Mouse (Mus musculus): Measurements from ENCODE around the gene Vmn1r90.
"Not testable (repeated sequence)": the region's sequence is repeated elsewhere in the genome, so short reads cannot be mapped to it uniquely, and the experiment has no call there.

The Vmn1r90 gene

GRCm38 (mm10) chr7:14563406-14563805 lies at the start of gene Vmn1r90:
TSS of gene Vmn1r90 (minus strand) at chr7:14563506.
- no peak for DNase-seq

- DNase-seq = not testable (repeated sequence)
These were observed 29.7 kb upstream of the Vmn1r90 start for GRCm38 (mm10) chr7:14593009-14593408.

DNA sequence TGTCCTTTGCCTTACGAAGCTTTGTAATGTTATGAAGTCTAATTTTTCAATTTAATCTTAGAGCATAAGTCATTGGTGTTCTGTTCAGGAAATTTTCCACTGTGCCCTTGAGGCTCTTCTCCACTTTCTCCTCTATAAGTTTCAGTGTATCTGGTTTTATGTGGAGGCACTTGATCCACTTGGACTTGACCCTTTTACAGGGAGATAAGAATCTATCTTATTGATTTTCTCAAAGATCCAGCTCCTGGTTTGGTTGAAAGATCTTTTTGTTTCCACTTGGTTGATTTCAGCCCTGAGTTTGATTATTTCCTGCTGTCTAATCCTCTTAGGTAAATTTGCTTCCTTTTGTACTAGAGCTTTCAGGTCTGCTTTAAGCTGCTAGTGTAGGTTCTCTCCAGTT lies 11.0 kb downstream of the Vmn1r90 start:
- no peak for DNase-seq

GRCm38 (mm10) chr7:14525280-14525679 lies 38.0 kb downstream of the Vmn1r90 start:
- DNase-seq = no peak

DNA sequence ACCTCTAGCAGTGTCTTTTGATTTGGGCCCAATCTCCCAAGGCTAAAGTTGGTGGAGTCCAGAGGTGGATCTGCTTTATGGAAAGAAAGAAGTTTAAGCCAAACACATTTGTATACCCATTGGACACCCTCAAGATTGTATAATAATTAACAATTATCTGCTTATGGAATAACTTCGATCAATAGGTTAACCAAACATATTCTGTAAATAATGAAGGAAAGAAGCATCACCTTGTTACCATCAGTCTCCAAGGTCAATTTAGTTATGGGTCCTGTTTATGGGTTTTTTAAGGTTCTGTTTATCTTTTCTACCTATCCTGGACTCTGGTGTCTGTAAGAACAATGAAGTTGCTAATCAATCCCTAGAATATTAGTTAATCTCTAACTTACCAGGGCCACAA lies 40.7 kb downstream of the Vmn1r90 start:
- DNase-seq = no peak

DNA sequence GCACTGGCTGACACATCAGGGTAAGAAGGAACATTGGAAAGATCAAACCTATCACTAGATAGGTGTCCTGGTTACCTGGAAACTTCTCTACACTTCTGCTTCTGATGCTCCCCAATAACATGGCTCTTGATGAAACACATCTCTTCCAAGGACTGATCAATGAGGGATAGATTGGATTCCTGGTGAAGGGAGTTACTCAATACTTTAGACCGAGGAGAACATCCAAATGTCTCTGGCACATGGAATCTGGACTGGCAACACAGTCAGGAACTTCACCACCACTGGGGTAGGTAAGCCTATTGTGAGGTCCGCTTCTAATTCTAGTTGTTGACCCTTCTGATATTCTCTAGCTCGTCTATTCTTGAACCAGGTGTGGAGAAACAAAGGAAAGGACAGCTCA lies 45.0 kb downstream of the Vmn1r90 start:
- DNase-seq = no peak
